Mouse (Mus musculus) lung, adult 2 months (tissue): ENCODE data around the gene Exph5. TPM values are rescaled to one million over a fixed set of nuclear protein-coding genes. Genes with fewer than 3 reads are reported as not detected.

Experiments used
- DNase-seq: peaks from one replicate; pipeline ENCODE4 v3.0.0; 2022
- H3K4me1 ChIP-seq: fragments of 200-500 bp; 2 replicates; pipeline ENCODE4 v1.6.1; 2011; ENCODE audit warnings: low read length; ENCODE audit not compliant: control insufficient read depth, insufficient read depth
- H3K4me3 ChIP-seq: fragments of 200-500 bp; replicated peaks from 2 replicates; pipeline ENCODE3; 2011; ENCODE audit warnings: low read depth, mild to moderate bottlenecking, control low read depth, low read length; ENCODE audit errors: extremely low read depth
- CTCF ChIP-seq: fragments of 200-500 bp; IDR thresholded peaks from 2 replicates; pipeline ENCODE4 v1.5.1; 2011; ENCODE audit warnings: mild to moderate bottlenecking, low read length, control low read depth; ENCODE audit not compliant: insufficient read depth
- POLR2A ChIP-seq: fragments of 200-500 bp; IDR thresholded peaks from 2 replicates; pipeline ENCODE4 v1.6.1; 2011; ENCODE audit warnings: low read depth, mild to moderate bottlenecking, control low read depth, low read length, borderline replicate concordance; ENCODE audit errors: extremely low read depth
- WGBS: fragments of 180-500 bp; shearing (Covaris S2); methylation state at CpG from one replicate; pipeline ENCODE4 v1.1.7; 2018; 5-methylcytosine and 5-hydroxymethylcytosine counted together
- polyA plus RNA-seq: library from polyadenylated mRNA; depleted of rRNA; stranded (reverse); fragments of >200 nt; gene quantifications from 2 replicates; pipeline ENCODE4 v1.2.3, GENCODE M21; 2012

The Exph5 gene
- polyA plus RNA-seq, 1 experiment: 4.8 TPM

- Histone ChIP-seq H3K4me3 (no peak overlapping the region), H3K4me1 (peaks cover 4% of the 10 kb centered on the region)
- TF ChIP-seq CTCF: no peak
- DNase-seq: no peak
- 73% methylated on average over 6 of the region's 6 CpGs for WGBS
Measured at GRCm38 (mm10) chr9:53351899-53352298, 50.4 kb downstream of the Exph5 start.

- TF ChIP-seq POLR2A (no peak), CTCF (no peak)
- H3K4me1 ChIP-seq: peaks cover 4% of the 10 kb centered on the region
- WGBS: 88% methylated on average over 5 of the region's 5 CpGs
- no peak overlapping the region for H3K4me3 ChIP-seq
- no peak for DNase-seq
Measured at GRCm38 (mm10) chr9:53353161-53353560, 51.7 kb downstream of the Exph5 start.

- DNase-seq: peak; percentile 60
- no peak for TF ChIP-seq CTCF
- TF ChIP-seq POLR2A: no peak
- no peak overlapping the region for H3K4me3 ChIP-seq
- H3K4me1 ChIP-seq: peaks cover 4% of the 10 kb centered on the region; the same call in 1 of the 2 replicates
- WGBS: 26% methylated on average over 14 of the region's 14 CpGs
Measured at GRCm38 (mm10) chr9:53356219-53357155, 55.0 kb downstream of the Exph5 start.

- H3K4me1 ChIP-seq: no peaks in the 10 kb centered on the region
- no peak for TF ChIP-seq POLR2A
- TF ChIP-seq CTCF: no peak
- H3K4me3 ChIP-seq: no peak overlapping the region
- WGBS: 29% methylated on average over 3 of the region's 3 CpGs
- no peak for DNase-seq
Measured at GRCm38 (mm10) chr9:53371339-53371738, 69.9 kb downstream of the Exph5 start.

- Histone ChIP-seq H3K4me1 (no peaks in the 10 kb centered on the region), H3K4me3 (no peak overlapping the region)
- DNase-seq: peak; percentile 25
- TF ChIP-seq CTCF (0 out of 2 replicates have a peak, but pooled peaks have one; percentile 17), POLR2A (no peak)
- 21% methylated on average over 4 of the region's 4 CpGs for WGBS
Measured at GRCm38 (mm10) chr9:53375907-53376306, 74.4 kb downstream of the Exph5 start.

GRCm38 (mm10) chr9:53376820-53377219 is 75.3 kb downstream of the Exph5 start:
- H3K4me1 ChIP-seq: no peaks in the 10 kb centered on the region
- DNase-seq: no peak
- TF ChIP-seq CTCF: peak; percentile 42; the same call in 1 of the 2 replicates
- TF ChIP-seq POLR2A: no peak
- WGBS: 84% methylated on average over 13 of the region's 13 CpGs
- no peak overlapping the region for H3K4me3 ChIP-seq

- no peak for DNase-seq
- H3K4me3 ChIP-seq: no peak overlapping the region
- TF ChIP-seq POLR2A (no peak), CTCF (no peak)
- 29% methylated on average over 5 of the region's 5 CpGs for WGBS
- H3K4me1 ChIP-seq: no peaks in the 10 kb centered on the region
Measured at GRCm38 (mm10) chr9:53377597-53377996, 76.1 kb downstream of the Exph5 start.

GRCm38 (mm10) chr9:53378171-53378570 is 76.7 kb downstream of the Exph5 start:
- TF ChIP-seq POLR2A: no peak
- TF ChIP-seq CTCF: no peak
- whole genome bisulfite sequencing: 72% methylated on average over 3 of the region's 3 CpGs
- no peak overlapping the region for H3K4me3 ChIP-seq
- no peak for DNase-seq
- no peaks in the 10 kb centered on the region for H3K4me1 ChIP-seq

- DNase-seq: no peak
- 56% methylated on average over 2 of the region's 2 CpGs for WGBS
- no peaks in the 10 kb centered on the region for H3K4me1 ChIP-seq
- H3K4me3 ChIP-seq: no peak overlapping the region
- TF ChIP-seq POLR2A: no peak
- TF ChIP-seq CTCF: no peak
Measured at GRCm38 (mm10) chr9:53380595-53380994, 79.1 kb downstream of the Exph5 start.

- no peak for DNase-seq
- Histone ChIP-seq H3K4me1 (no peaks in the 10 kb centered on the region), H3K4me3 (no peak overlapping the region)
- 79% methylated on average over 5 of the region's 5 CpGs for WGBS
- TF ChIP-seq POLR2A (no peak), CTCF (no peak)
Measured at GRCm38 (mm10) chr9:53381113-53381615, 79.7 kb downstream of the Exph5 start.
